Comparison of ENCODE assay signal across 21 mouse cellular contexts in genomic region chr6:50593334-50593845, GRCm38 (mm10). TPM values are rescaled to one million over a fixed set of nuclear protein-coding genes. Genes with fewer than 3 reads are reported as not detected.
A peak's percentile ranks its signal among the peaks of the same experiment; 100 is the strongest.
DNase-seq lines count a peak whose midpoint lies in the region; TF ChIP-seq lines count a peak whose summit lies in the region.
"Had no signal": no experiment of that assay in that cellular context is flagged by ENCODE, and none has a peak within 500 bp of the region (broad histone marks: within the 10 kb centered on the region; RNA-seq: fewer than 3 reads in every experiment).

No protein-coding gene starts in this region.

- H3K27me3 ChIP-seq in E14TG2a.4 (ENCODE audit: insufficient read depth, low read length) = peaks cover 30% of the 10 kb centered on the region
- H3K27me3 ChIP-seq: heart, embryonic 13.5 days; lung, embryonic 15.5 days; neural tube, embryonic 12.5 days had no signal

- H3K36me3 ChIP-seq in E14TG2a.4 (ENCODE audit: insufficient read depth, low read length) = no peaks in the 10 kb centered on the region
- H3K36me3 ChIP-seq: limb, embryonic 10.5 days; lung, embryonic 15.5 days; midbrain, embryonic 12.5 days; neural tube, embryonic 12.5 days had no signal

- no peak overlapping the region for H3K27ac ChIP-seq in gastrocnemius, adult 2 months
- no peak overlapping the region for H3K27ac ChIP-seq in left cerebral cortex, adult 2 months
- H3K27ac ChIP-seq: heart, embryonic 13.5 days; limb, embryonic 10.5 days; lung, embryonic 15.5 days; macrophage; midbrain, embryonic 12.5 days; neural tube, embryonic 12.5 days had no signal

- peaks cover 4% of the 10 kb centered on the region; the same call in 1 of the 2 replicates for H3K4me1 ChIP-seq in E14TG2a.4 (replicated peaks; ENCODE audit: low read depth, low read length)

- no peak for DNase-seq in gastrocnemius, adult 2 months
- DNase-seq in gastrocnemius, postnatal 4 days (ENCODE audit: low spot score in 2 of 2) = no peak
- DNase-seq in left cerebral cortex, adult 2 months (ENCODE audit: extremely low spot score in 1 of 2, low spot score in 2 of 2) = no peak
- DNase-seq in left cerebral cortex, adult 9 months (ENCODE audit: low spot score in 2 of 2) = no peak
- peak; percentile 47 for DNase-seq in R1 (ENCODE audit: low read depth, low spot score)
- DNase-seq in spleen, postnatal 4 days (ENCODE audit: low spot score in 2 of 2) = no peak
- DNase-seq in spleen, postnatal 14 days (ENCODE audit: low spot score in 2 of 2) = no peak
- DNase-seq: adrenal gland, postnatal 10 days; cerebellum, adult 9-11 months; heart, postnatal 36 days; kidney, adult 18-20 months; kidney, postnatal 10 days; thymus, adult 18-20 months had no signal

- peaks cover 4% of the 10 kb centered on the region; the same call in 1 of the 2 replicates for H3K9me3 ChIP-seq in E14TG2a.4 (ENCODE audit: low read length)
- H3K9me3 ChIP-seq: heart, embryonic 13.5 days; limb, embryonic 10.5 days; lung, embryonic 15.5 days; midbrain, embryonic 12.5 days; neural tube, embryonic 12.5 days had no signal

- intact Hi-C loops in gastrocnemius, adult 2 months (cut with DNase I) = no loop called here
- intact Hi-C loops in left cerebral cortex, adult 2 months (cut with DNase I) = no loop called here

- no peak overlapping the region for H3K4me3 ChIP-seq in gastrocnemius, adult 2 months
- H3K4me3 ChIP-seq in left cerebral cortex, adult 2 months = no peak overlapping the region
- H3K4me3 ChIP-seq in E14TG2a.4 (replicated peaks; ENCODE audit: low read length) = no peak overlapping the region
- H3K4me3 ChIP-seq: heart, embryonic 13.5 days; limb, embryonic 10.5 days; lung, embryonic 15.5 days; midbrain, embryonic 12.5 days; neural tube, embryonic 12.5 days had no signal

- peak; percentile 26 for TF ChIP-seq CTCF in gastrocnemius, adult 2 months (IDR thresholded peaks at IDR 0.05)
- peak; percentile 14; the same call in 1 of the 2 replicates for TF ChIP-seq CTCF in left cerebral cortex, adult 2 months (IDR thresholded peaks at IDR 0.05)
- peak; percentile 32 for TF ChIP-seq CTCF in E14TG2a.4 (conservative IDR thresholded peaks at IDR 0.05; ENCODE audit: low read length)

RNA-seq across cellular contexts. Expression of gene 4921507P07Rik, which starts 3.0 kb away (rescaled TPM):
- under 1 TPM; 0.31 to 0.69 TPM for total RNA-seq in gastrocnemius, adult 2 months (2021)
- total RNA-seq in gastrocnemius, postnatal 4 days (2021) = under 1 TPM; 0.10 to 0.32 TPM
- total RNA-seq in left cerebral cortex, adult 2 months (2021) = under 1 TPM; 0.42 to 0.57 TPM
- total RNA-seq: liver, adult 2 months had no signal

RNA-seq across cellular contexts. Expression of gene Cycs, which starts 27.1 kb away (rescaled TPM):
- 100 to 1,000 TPM in 1 of 2 experiments, 10 to 100 TPM in 1; 86.8 to 134 TPM for total RNA-seq in gastrocnemius, adult 2 months (2021)
- total RNA-seq in gastrocnemius, postnatal 4 days (2021) = 10 to 100 TPM; 43.5 to 51.8 TPM
- total RNA-seq in left cerebral cortex, adult 2 months (2021) = 10 to 100 TPM; 45.1 to 48.0 TPM
